Mouse (Mus musculus) megakaryocyte, embryonic 14.5 days (primary cell): ENCODE results near the gene Strada.

Experiments
- FLI1 ChIP-seq: IDR thresholded peaks from 2 replicates; pipeline ENCODE4 v1.6.1; 2012; ENCODE audit warnings: low read length, inconsistent platforms, mixed read lengths
- GATA1 ChIP-seq: IDR thresholded peaks from 3 replicates; pipeline ENCODE4 v1.6.1; 2012; ENCODE audit warnings: mixed read lengths, low read length, inconsistent platforms, borderline replicate concordance

DNA sequence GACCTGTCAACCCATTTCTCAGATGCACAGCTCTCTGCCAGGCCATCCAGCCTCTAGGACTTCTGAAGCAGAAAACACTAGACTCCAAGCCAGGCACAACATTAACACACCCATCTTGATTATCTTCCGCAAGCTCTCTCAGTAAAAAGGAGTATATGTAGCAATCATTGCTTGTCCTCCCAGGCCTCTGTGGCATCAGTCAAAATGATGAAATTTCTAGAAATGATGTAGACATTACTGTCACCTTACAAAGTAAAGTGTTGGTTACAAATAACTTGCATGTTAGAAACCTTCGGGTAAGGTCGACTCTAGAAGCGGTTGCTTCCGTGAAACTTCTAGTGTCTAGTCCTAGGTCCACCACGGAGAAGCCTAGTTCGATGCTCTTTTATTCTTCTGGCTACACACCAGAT, 13.5 kb upstream of the Strada start:
- TF ChIP-seq GATA1 = no peak
- no peak for TF ChIP-seq FLI1
